Mouse (Mus musculus) lung, adult 2 months (tissue): ENCODE data around the gene Flnb. TPM values are rescaled to one million over a fixed set of nuclear protein-coding genes. Genes with fewer than 3 reads are reported as not detected.

ENCODE experiments used
- DNase-seq: peaks from one replicate; pipeline ENCODE4 v3.0.0; 2022
- H3K4me1 ChIP-seq: fragments of 200-500 bp; 2 replicates; pipeline ENCODE4 v1.6.1; 2011; ENCODE audit warnings: low read length; ENCODE audit not compliant: control insufficient read depth, insufficient read depth
- H3K4me3 ChIP-seq: fragments of 200-500 bp; replicated peaks from 2 replicates; pipeline ENCODE3; 2011; ENCODE audit warnings: low read depth, mild to moderate bottlenecking, control low read depth, low read length; ENCODE audit errors: extremely low read depth
- CTCF ChIP-seq: fragments of 200-500 bp; IDR thresholded peaks from 2 replicates; pipeline ENCODE4 v1.5.1; 2011; ENCODE audit warnings: mild to moderate bottlenecking, low read length, control low read depth; ENCODE audit not compliant: insufficient read depth
- POLR2A ChIP-seq: fragments of 200-500 bp; IDR thresholded peaks from 2 replicates; pipeline ENCODE4 v1.6.1; 2011; ENCODE audit warnings: low read depth, mild to moderate bottlenecking, control low read depth, low read length, borderline replicate concordance; ENCODE audit errors: extremely low read depth
- WGBS: fragments of 180-500 bp; shearing (Covaris S2); methylation state at CpG from one replicate; pipeline ENCODE4 v1.1.7; 2018; 5-methylcytosine and 5-hydroxymethylcytosine counted together
- polyA plus RNA-seq: library from polyadenylated mRNA; depleted of rRNA; stranded (reverse); fragments of >200 nt; gene quantifications from 2 replicates; pipeline ENCODE4 v1.2.3, GENCODE M21; 2012; rRNA removed

Gene Flnb
- polyA plus RNA-seq, result 22.3 and 26.4 TPM in 2 replicates

- WGBS, result under 1% methylated on average over 49 of the region's 49 CpGs
- Histone ChIP-seq H3K4me3 (peak within 1 kb of the TSS; percentile 89), H3K4me1 (peaks cover 16% of the 10 kb centered on the region)
- TF ChIP-seq POLR2A, result peak; percentile 95
- peak; percentile 90 for TF ChIP-seq CTCF
- DNase-seq, result peak; percentile 99
Observed at GRCm38 (mm10) chr14:7817770-7818462, at the start of gene Flnb. TSS of gene Flnb (plus strand) at chr14:7817957.

DNA sequence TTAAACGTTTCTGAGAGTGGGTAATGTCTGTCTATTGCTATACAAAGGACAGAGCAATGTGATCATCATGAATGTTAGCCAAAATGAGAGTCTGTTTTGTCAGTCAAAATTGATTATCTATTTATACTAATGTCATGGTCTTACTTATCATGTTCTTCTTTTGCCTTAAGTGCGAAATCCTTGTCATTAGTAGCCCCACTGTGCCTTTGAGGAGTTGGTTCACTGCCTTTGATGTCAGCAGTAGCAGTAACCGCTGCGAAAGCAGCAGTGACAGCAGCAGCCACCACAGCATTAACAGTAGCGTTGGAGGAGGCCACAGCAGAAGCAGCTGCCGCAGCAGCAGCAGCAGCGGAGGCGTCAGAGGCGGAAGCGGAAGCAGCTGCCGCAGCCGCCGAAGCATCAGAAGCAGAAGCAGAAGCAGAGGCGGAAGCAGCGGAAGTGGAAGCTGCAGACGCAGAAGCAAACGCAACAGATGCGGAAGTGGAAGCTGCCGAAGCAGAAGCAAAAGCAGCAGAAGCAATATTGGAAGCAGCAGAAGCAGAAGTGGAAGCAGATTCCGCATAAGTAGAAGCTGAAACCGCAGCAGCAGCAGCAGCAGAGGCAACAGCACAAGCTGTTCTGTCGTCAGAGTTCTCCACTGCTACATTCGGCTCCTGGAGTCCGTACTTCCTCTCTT lies 43.9 kb upstream of the Flnb start:
- DNase-seq, result peak; percentile 30
- H3K4me1 ChIP-seq, result no peaks in the 10 kb centered on the region
- WGBS, result 16% methylated on average over 24 of the region's 24 CpGs

GRCm38 (mm10) chr14:7786073-7786472 lies 31.7 kb upstream of the Flnb start:
- Histone ChIP-seq H3K4me1 (no peaks in the 10 kb centered on the region), H3K4me3 (no peak overlapping the region)
- WGBS, result 30% methylated on average over 13 of the region's 13 CpGs
- DNase-seq, result no peak
- no peak for TF ChIP-seq POLR2A
- no peak for TF ChIP-seq CTCF

More for the DNA sequence above, 43.9 kb upstream of the Flnb start:
- TF ChIP-seq CTCF (no peak), POLR2A (peak; percentile 75; the same call in 1 of the 2 replicates)
- peak overlapping the region; percentile 96 for H3K4me3 ChIP-seq

- no peak overlapping the region for H3K4me3 ChIP-seq
- TF ChIP-seq POLR2A, result no peak
- no peak for TF ChIP-seq CTCF
- WGBS, result 78% methylated on average over 7 of the region's 7 CpGs
- no peak for DNase-seq
- H3K4me1 ChIP-seq, result no peaks in the 10 kb centered on the region
Observed at GRCm38 (mm10) chr14:7789266-7790030, 28.3 kb upstream of the Flnb start.

DNA sequence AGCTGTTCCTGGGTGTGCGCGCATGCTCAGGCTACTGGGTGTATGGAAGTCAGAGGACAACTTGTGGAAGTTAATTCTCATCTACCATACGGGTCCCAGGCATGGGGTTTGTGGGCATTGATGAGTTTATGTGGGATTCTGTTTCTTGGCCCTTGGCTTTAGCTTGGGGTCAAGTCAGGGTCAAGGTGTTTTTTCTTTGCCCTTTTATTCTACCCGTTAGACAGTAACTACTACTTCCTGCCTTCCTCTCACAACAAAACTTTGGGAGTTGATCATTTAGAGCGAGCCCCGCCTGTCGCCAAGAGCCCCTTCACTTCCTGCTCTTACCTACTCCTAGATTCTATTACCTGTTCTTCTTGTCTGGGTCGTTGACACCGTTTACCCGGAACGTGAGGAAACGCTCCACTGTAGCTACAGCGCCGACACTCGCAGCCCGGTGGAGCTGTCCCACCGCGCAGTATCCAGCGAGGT lies 26.7 kb upstream of the Flnb start:
- 14% methylated on average over 19 of the region's 19 CpGs for WGBS
- peak overlapping the region; percentile 6 for H3K4me3 ChIP-seq
- TF ChIP-seq POLR2A (0 out of 2 replicates have a peak, but pooled peaks have one; percentile 8), CTCF (no peak)
- no peaks in the 10 kb centered on the region for H3K4me1 ChIP-seq
- no peak for DNase-seq

DNA sequence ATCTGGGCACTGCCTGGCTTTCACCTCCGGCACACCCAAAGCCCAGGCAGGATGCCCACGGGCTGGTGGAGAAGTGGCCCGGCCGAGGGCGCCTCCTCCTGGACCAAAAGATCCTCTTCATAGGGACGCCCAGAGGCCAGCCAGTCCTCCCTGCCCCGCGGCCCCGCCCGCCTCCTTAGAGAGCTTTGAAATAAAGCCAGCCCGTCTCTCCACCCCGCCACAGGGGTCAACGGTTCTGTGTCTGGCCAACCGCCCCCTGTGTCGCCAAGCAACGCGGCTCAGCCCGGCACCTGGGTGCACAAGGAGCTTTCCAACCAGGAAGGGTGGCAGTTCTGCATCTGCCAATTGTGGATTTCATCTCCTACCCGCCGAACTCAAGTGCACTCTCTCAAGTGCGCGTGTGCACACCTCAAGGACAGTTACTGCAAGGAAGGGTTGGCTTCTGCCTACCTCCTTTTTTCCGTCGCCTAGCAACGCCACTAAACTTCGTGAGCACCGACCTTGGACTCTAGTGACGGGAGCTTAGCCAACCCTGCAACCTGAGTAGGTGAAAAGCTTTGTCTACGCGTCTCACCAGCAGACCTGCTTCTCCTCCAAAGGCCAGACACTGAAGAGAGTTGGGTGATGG lies 26.1 kb upstream of the Flnb start, which contains the start of gene Gm26661:
TSS of gene Gm26661 (plus strand) at position 56 of the 628 bp plus-strand sequence.
- Histone ChIP-seq H3K4me3 (peak within 1 kb of the TSS; percentile 6), H3K4me1 (no peaks in the 10 kb centered on the region)
- 5% methylated on average over 30 of the region's 30 CpGs for WGBS
- DNase-seq, result peak; percentile 78
- no peak for TF ChIP-seq CTCF
- no peak for TF ChIP-seq POLR2A

DNA sequence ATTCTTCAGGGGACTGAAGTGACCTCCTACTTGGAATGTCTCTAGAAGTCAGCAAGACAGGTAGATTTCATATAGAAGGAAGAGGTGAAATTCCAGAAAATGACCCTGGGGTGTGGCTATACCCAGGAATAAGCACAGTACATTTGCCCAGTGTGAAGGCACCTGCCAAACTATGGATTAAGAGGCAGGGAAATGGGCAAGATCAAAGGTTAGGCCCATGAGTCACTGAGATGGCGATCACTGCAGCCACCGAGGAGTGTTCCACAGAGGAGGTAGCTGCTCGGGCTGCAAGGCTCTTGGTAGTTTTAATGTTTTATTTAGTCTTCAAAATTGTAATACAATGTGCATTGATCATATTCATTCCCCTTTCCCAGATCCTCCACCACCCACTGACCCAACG lies 21.8 kb upstream of the Flnb start:
- DNase-seq, result no peak
- TF ChIP-seq POLR2A (no peak), CTCF (no peak)
- no peak overlapping the region for H3K4me3 ChIP-seq
- H3K4me1 ChIP-seq, result no peaks in the 10 kb centered on the region
- 83% methylated on average over 4 of the region's 4 CpGs for WGBS

DNA sequence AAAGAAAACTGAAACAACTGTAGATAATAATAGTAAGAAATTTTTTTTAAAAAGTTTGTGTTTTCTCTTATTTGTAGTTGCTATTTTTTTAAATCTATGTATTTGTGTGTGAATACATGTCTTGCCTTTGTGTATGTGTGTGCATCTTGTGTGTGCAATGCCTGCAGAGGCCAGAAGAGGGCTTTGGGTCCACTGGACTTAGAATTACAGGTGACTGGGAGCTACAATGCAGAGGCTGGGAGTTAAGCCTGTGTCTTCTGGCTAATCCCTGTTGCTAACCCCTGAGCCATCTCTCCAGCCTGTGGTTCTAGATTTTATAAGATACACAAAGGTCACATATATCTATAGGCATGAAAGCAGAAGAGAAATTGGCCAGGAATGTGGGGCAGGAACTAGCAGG lies 17.1 kb upstream of the Flnb start:
- Histone ChIP-seq H3K4me3 (no peak overlapping the region), H3K4me1 (no peaks in the 10 kb centered on the region)
- no peak for DNase-seq
- TF ChIP-seq CTCF, result no peak
- TF ChIP-seq POLR2A, result no peak

DNA sequence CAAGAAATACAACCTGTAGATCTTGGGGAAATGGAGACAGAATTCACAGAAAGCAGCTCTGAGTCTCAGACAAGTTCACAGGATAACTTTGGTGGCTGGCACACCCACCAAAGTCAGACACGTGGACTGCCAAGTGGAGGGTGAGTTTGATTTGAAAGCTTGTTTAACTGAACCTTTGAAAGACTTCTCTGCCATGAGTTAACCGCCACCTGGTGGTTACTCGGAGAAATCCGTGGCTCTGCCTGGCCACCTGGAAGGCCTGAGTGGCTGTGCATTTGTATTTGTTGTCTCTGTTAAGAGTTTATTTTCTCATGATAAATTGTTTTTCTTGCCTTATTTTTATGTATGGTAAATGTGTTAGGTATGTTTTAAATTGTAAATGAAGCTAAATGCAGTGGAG lies 15.9 kb upstream of the Flnb start:
- 9% methylated on average over 4 of the region's 4 CpGs for WGBS
- Histone ChIP-seq H3K4me1 (no peaks in the 10 kb centered on the region), H3K4me3 (no peak overlapping the region)
- TF ChIP-seq POLR2A (no peak), CTCF (peak; percentile 59)
- no peak for DNase-seq
